Mouse (Mus musculus) olfactory bulb, adult 2 months (tissue): Measurements from ENCODE around the gene Otud7a. TPM values are rescaled to one million over a fixed set of nuclear protein-coding genes. Genes with fewer than 3 reads are reported as not detected.

Source experiments
- H3K27ac ChIP-seq: fragments of 200-500 bp; 2 replicates; pipeline ENCODE4 v1.5.1; 2012; ENCODE audit warnings: low read depth, low read length; ENCODE audit not compliant: insufficient read depth
- H3K4me1 ChIP-seq: fragments of 200-500 bp; 2 replicates; pipeline ENCODE4 v1.6.1; 2012; ENCODE audit warnings: low read length; ENCODE audit not compliant: control insufficient read depth, insufficient read depth
- H3K4me3 ChIP-seq: fragments of 200-500 bp; 2 replicates; pipeline ENCODE4 v1.5.1; 2012; ENCODE audit warnings: mild to moderate bottlenecking, low read depth, low read length, moderate library complexity; ENCODE audit not compliant: insufficient read depth
- CTCF ChIP-seq: fragments of 200-500 bp; IDR thresholded peaks from 2 replicates; pipeline ENCODE4 v1.5.1; 2012; ENCODE audit warnings: low read depth, mild to moderate bottlenecking, low read length, moderate library complexity; ENCODE audit not compliant: insufficient read depth
- POLR2A ChIP-seq: fragments of 200-500 bp; IDR thresholded peaks from 2 replicates; pipeline ENCODE4 v1.6.1; 2012; ENCODE audit warnings: mild to moderate bottlenecking, low read depth, low read length, moderate library complexity; ENCODE audit not compliant: insufficient read depth
- WGBS: fragments of 180-500 bp; shearing (Covaris S2); methylation state at CpG from one replicate; pipeline ENCODE4 v1.1.7; 2018; 5-methylcytosine and 5-hydroxymethylcytosine counted together
- polyA plus RNA-seq: library from polyadenylated mRNA; stranded (reverse); fragments of >200 nt; gene quantifications from 2 replicates; pipeline ENCODE4 v1.2.4, GENCODE M21; 2012; ENCODE audit warnings: low replicate concordance; ENCODE audit not compliant: missing spikeins, insufficient read depth, insufficient read length

Otud7a gene
- polyA plus RNA-seq, 1 experiment, result not detected

GRCm38 (mm10) chr7:63497051-63497547 lies 52.5 kb downstream of the Otud7a start:
- 70% methylated on average over 9 of the region's 9 CpGs for WGBS
- TF ChIP-seq POLR2A (no peak), CTCF (no peak)

GRCm38 (mm10) chr7:63504202-63504601 lies 59.7 kb downstream of the Otud7a start:
- WGBS, result 72% methylated on average over 2 of the region's 2 CpGs
- TF ChIP-seq POLR2A (no peak), CTCF (no peak)
- Histone ChIP-seq H3K4me1 (peaks cover 6% of the 10 kb centered on the region; the same call in 1 of the 2 replicates), H3K4me3 (no peak overlapping the region), H3K27ac (no peak overlapping the region)

More at GRCm38 (mm10) chr7:63497051-63497547, 52.5 kb downstream of the Otud7a start:
- Histone ChIP-seq H3K27ac (no peak overlapping the region), H3K4me1 (0 out of 2 replicates have a peak, but pooled peaks cover 2% of the 10 kb centered on the region), H3K4me3 (no peak overlapping the region)

- Histone ChIP-seq H3K4me3 (no peak overlapping the region), H3K4me1 (peaks cover 12% of the 10 kb centered on the region), H3K27ac (no peak overlapping the region)
- no peak for TF ChIP-seq CTCF
- WGBS, result 79% methylated on average over 2 of the region's 2 CpGs
These were observed 63.5 kb downstream of the Otud7a start for GRCm38 (mm10) chr7:63508079-63508478.

GRCm38 (mm10) chr7:63509825-63510224 lies 65.3 kb downstream of the Otud7a start:
- Histone ChIP-seq H3K4me1 (peaks cover 12% of the 10 kb centered on the region), H3K27ac (peak overlapping the region; percentile 46; the same call in 1 of the 2 replicates), H3K4me3 (no peak overlapping the region)
- TF ChIP-seq CTCF (no peak), POLR2A (no peak)
- WGBS, result 25% methylated on average over 1 of the region's 1 CpGs

GRCm38 (mm10) chr7:63511458-63511857 lies 66.9 kb downstream of the Otud7a start:
- no peak for TF ChIP-seq POLR2A
- TF ChIP-seq CTCF, result no peak
- H3K4me1 ChIP-seq, result peaks cover 12% of the 10 kb centered on the region
- H3K27ac ChIP-seq, result no peak overlapping the region
- H3K4me3 ChIP-seq, result no peak overlapping the region

- 87% methylated on average over 2 of the region's 2 CpGs for WGBS
- H3K27ac ChIP-seq, result no peak overlapping the region
- peaks cover 12% of the 10 kb centered on the region for H3K4me1 ChIP-seq
- TF ChIP-seq POLR2A, result no peak
- TF ChIP-seq CTCF, result no peak
- H3K4me3 ChIP-seq, result no peak overlapping the region
These were observed 68.0 kb downstream of the Otud7a start for GRCm38 (mm10) chr7:63512561-63512960.

- no peak overlapping the region for H3K27ac ChIP-seq
- H3K4me3 ChIP-seq, result no peak overlapping the region
- peaks cover 2% of the 10 kb centered on the region; the same call in 1 of the 2 replicates for H3K4me1 ChIP-seq
- no peak for TF ChIP-seq CTCF
- no peak for TF ChIP-seq POLR2A
- WGBS, result 81% methylated on average over 5 of the region's 5 CpGs
These were observed 71.8 kb downstream of the Otud7a start for GRCm38 (mm10) chr7:63516141-63516895.

GRCm38 (mm10) chr7:63520299-63520698 lies 75.7 kb downstream of the Otud7a start:
- TF ChIP-seq CTCF (no peak), POLR2A (no peak)
- H3K4me3 ChIP-seq, result no peak overlapping the region
- no peaks in the 10 kb centered on the region; the same call in 1 of the 2 replicates for H3K4me1 ChIP-seq
- no peak overlapping the region for H3K27ac ChIP-seq
- 94% methylated on average over 1 of the region's 1 CpGs for WGBS

GRCm38 (mm10) chr7:63522403-63522802 lies 77.9 kb downstream of the Otud7a start:
- Histone ChIP-seq H3K27ac (no peak overlapping the region), H3K4me1 (no peaks in the 10 kb centered on the region; the same call in 1 of the 2 replicates), H3K4me3 (no peak overlapping the region)
- TF ChIP-seq CTCF, result no peak
- TF ChIP-seq POLR2A, result no peak
- WGBS, result 78% methylated on average over 3 of the region's 3 CpGs
